Comparison of ENCODE assay signal across 7 mouse cellular contexts in the genomic region with DNA sequence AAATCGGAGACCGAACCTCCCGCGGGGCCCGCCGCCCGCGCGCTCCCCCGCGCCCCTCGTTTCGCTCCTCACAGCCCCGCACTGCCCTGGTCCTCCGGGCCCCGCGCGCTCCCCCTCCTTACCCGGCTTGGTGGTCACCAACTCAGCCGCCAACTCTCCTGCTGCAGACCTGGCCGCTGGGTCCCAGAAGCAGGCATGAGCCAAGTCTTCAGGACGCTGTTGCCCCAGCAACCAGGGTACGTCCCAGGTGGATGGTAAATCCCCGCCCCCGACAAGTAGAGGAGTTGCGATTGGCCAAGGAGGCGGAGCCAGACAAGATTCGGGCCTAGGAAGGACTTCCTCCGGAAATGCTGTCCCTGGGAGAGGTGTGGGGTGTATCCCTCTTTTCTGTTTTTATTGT. TPM values are rescaled to one million over a fixed set of nuclear protein-coding genes. Genes with fewer than 3 reads are reported as not detected.
DNase-seq lines count a peak whose midpoint lies in the region; ATAC-seq and TF ChIP-seq lines count a peak whose summit lies in the region.

Gene Efcab6, minus strand, starts transcription at position 240 of the 400 bp plus-strand sequence.

- H3K9me3 ChIP-seq in ES-Bruce4 (replicated peaks; ENCODE audit: control insufficient read depth, insufficient read depth, low read length, poor library complexity, severe bottlenecking) (no peaks in the 10 kb centered on the region), ES-E14 (ENCODE audit: control insufficient read depth, insufficient read depth, low read depth, low read length) (no peaks in the 10 kb centered on the region)
- H3K9me3 ChIP-seq in midbrain, embryonic 10.5 days (replicated peaks), result peaks cover 6% of the 10 kb centered on the region

- no peaks in the 10 kb centered on the region for H3K36me3 ChIP-seq in ES-Bruce4 (ENCODE audit: control insufficient read depth, insufficient read depth, low read length, poor library complexity, severe bottlenecking)
- H3K36me3 ChIP-seq in ES-E14 (ENCODE audit: control insufficient read depth, insufficient read depth, low read length, poor library complexity, severe bottlenecking), result no peaks in the 10 kb centered on the region
- H3K36me3 ChIP-seq in midbrain, embryonic 10.5 days, result no peaks in the 10 kb centered on the region

- no peak for TF ChIP-seq CTCF in ES-Bruce4 (IDR thresholded peaks at IDR 0.05; ENCODE audit: low read depth, low read length)

- H3K27ac ChIP-seq in ES-Bruce4 (ENCODE audit: insufficient read depth, low read length) (no peak within 1 kb of the TSS), ES-E14 (ENCODE audit: insufficient read depth, low read depth, low read length, poor library complexity, severe bottlenecking) (no peak within 1 kb of the TSS)
- H3K27ac ChIP-seq in midbrain, embryonic 10.5 days (replicated peaks), result peak within 1 kb of the TSS; percentile 49

- TF ChIP-seq POLR2A in ES-Bruce4 (IDR thresholded peaks at IDR 0.05; ENCODE audit: insufficient read depth, low read length), result no peak

- WGBS in midbrain, embryonic 10.5 days, result 2% methylated on average over 29 of the region's 29 CpGs

- in situ Hi-C loops in ES-E14 (cut with MboI; ENCODE audit: low sequenced_read_pairs in 2 of 2, unreplicated experiment in 2 of 2), result loop anchor here in 1 of 2 experiments (25.0 kb wide), 1 partner anchor 303 kb away; no protein-coding TSS in a partner anchor

- intact Hi-C loops in gastrocnemius, postnatal 36 days (cut with DNase I), result no loop called here

- H3K4me1 ChIP-seq in ES-Bruce4 (ENCODE audit: control insufficient read depth, insufficient read depth, low read length), result peaks cover 1% of the 10 kb centered on the region
- peaks cover 0 to 3% of the 10 kb centered on the region in 2 experiments; a peak in 1 of 4 replicates for H3K4me1 ChIP-seq in ES-E14 (ENCODE audit: control insufficient read depth in 2 of 2, insufficient read depth in 2 of 2, low read length in 2 of 2, poor library complexity in 1 of 2)
- peaks cover 25% of the 10 kb centered on the region for H3K4me1 ChIP-seq in midbrain, embryonic 10.5 days

- DNase-seq in ES-E14 (ENCODE audit: low read depth, low spot score), result peak; percentile 72
- peak; percentile 67 to 74 for DNase-seq in frontal cortex, postnatal 36 days (ENCODE audit: low spot score in 2 of 2)
- peak; percentile 71 for DNase-seq in midbrain, embryonic 10.5 days (ENCODE audit: low spot score)
- DNase-seq in telencephalon, adult 2 months (ENCODE audit: low read depth, low spot score), result peak; percentile 70
- no peak for DNase-seq in gastrocnemius, postnatal 36 days

- H3K4me3 ChIP-seq in ES-Bruce4 (ENCODE audit: low read depth, low read length) (peak within 1 kb of the TSS; percentile 49), ES-E14 (ENCODE audit: insufficient read depth in 1 of 2, low read depth in 1 of 2, low read length in 2 of 2, poor library complexity in 1 of 2, severe bottlenecking in 1 of 2) (peak within 1 kb of the TSS; percentile 63 to 66)
- peak within 1 kb of the TSS; percentile 58 for H3K4me3 ChIP-seq in midbrain, embryonic 10.5 days

- no peak for TF ChIP-seq EP300 in ES-Bruce4 (IDR thresholded peaks at IDR 0.05; ENCODE audit: insufficient read depth, low read depth, low read length)

- no peaks in the 10 kb centered on the region; the same call in 1 of the 2 replicates for H3K27me3 ChIP-seq in ES-Bruce4 (ENCODE audit: control insufficient read depth, insufficient read depth, low read length, poor library complexity, severe bottlenecking)
- H3K27me3 ChIP-seq in midbrain, embryonic 10.5 days (ENCODE audit: low read depth, poor library complexity, severe bottlenecking), result peaks cover 64% of the 10 kb centered on the region

- no peak for ATAC-seq in megakaryocyte progenitor cell, adult 5-6 weeks (replicated peaks; ENCODE audit: poor library complexity)

- no peak within 1 kb of the TSS for H3K9ac ChIP-seq in ES-Bruce4 (ENCODE audit: low read depth, poor library complexity, severe bottlenecking)
- peak within 1 kb of the TSS; percentile 21; the same call in 1 of the 2 replicates for H3K9ac ChIP-seq in ES-E14 (ENCODE audit: insufficient read depth, low read depth, low read length, poor library complexity, severe bottlenecking)

TF ChIP-seq in ES-E14, 5 proteins besides CTCF, POLR2A, EP300 and RAD21:
- TF ChIP-seq CHD2 (IDR thresholded peaks at IDR 0.05; ENCODE audit: low read depth, low read length) (no peak), ZC3H11A (IDR thresholded peaks at IDR 0.05; ENCODE audit: borderline replicate concordance, low read depth, low read length) (no peak), ZNF384 (IDR thresholded peaks at IDR 0.05; ENCODE audit: low read depth, low read length) (no peak), MAFK (IDR thresholded peaks at IDR 0.05; ENCODE audit: insufficient read depth, low read depth, low read length) (no peak), HCFC1 (IDR thresholded peaks at IDR 0.05; ENCODE audit: borderline replicate concordance, insufficient read depth, low read length) (no peak)

RNA-seq across cellular contexts. Expression of gene Efcab6, which starts in this region (rescaled TPM):
- polyA plus RNA-seq in ES-Bruce4 (2011; ENCODE audit: insufficient read depth, insufficient read length, low read depth, missing spikeins), result 1.1 TPM in 1 of 2 replicates, not detected in the other
- 0.76 and 1.3 TPM in 2 replicates for total RNA-seq in ES-E14 (2012; rRNA removed)
- polyA plus RNA-seq in midbrain, embryonic 10.5 days (2016; fragmentation: Nextera tagmentation; extraction: Ambion mirVana), result 0.24 and 0.26 TPM in 2 replicates
- not detected in 2 replicates for total RNA-seq in megakaryocyte progenitor cell, adult 5-6 weeks (2015)
- not detected in 2 replicates for total RNA-seq in megakaryocyte progenitor cell, adult 5-6 weeks (2017)
- 1 to 10 TPM; 4.7 to 5.0 TPM for total RNA-seq in gastrocnemius, postnatal 36 days (2021)

Comparison
In these comparisons a context has a peak if more than half of its experiments do, and no peak if none do; other contexts are left out.
1. Peak in DNase-seq, H3K4me3 ChIP-seq and H3K27ac ChIP-seq in midbrain, embryonic 10.5 days; RNA of the gene not detected or under 1 TPM.
2. DNase-seq: peak in ES-E14 (single experiment), frontal cortex, postnatal 36 days (2 of 2) and telencephalon, adult 2 months (single experiment); none in gastrocnemius, postnatal 36 days (0 of 2).
3. Peak in every context shown above with its lines, with median percentiles within 50 percentile points of each other: H3K4me3 ChIP-seq.